Mouse (Mus musculus) kidney, adult 2 months (tissue): ENCODE data around the gene Grk6.

Source experiments
- CTCF ChIP-seq: fragments of 200-500 bp; conservative IDR thresholded peaks from 2 replicates; pipeline ENCODE4 v1.5.1; 2011; ENCODE audit warnings: low read depth, mild to moderate bottlenecking, control low read depth, low read length, moderate library complexity, mixed read lengths; ENCODE audit not compliant: insufficient read depth, insufficient read length
- POLR2A ChIP-seq: fragments of 200-500 bp; IDR thresholded peaks from one replicate; pipeline ENCODE4 v1.6.1; 2011; ENCODE audit warnings: low read depth, low read length, control low read depth

DNA sequence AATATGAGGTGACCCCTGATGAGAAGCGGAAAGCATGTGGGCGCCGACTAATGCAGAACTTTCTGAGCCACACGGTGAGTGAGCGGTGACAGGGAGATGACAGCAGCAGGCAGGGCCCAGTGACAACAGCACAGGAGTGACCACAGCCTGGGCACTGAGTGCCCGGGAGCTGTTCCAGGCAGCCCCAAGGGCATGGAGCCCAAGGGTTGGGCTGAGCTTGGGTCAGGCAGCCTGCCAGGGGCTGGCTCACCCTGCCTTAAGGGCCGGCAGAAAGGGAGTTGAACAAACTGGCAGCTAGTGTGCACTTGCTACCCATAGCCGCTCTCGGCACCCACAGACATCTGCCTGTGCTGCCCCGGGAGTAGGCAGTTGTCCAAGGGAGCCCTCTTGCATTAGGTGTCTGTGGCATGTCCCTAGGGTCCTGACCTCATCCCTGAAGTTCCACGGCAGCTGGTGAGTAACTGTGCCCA, 5.7 kb downstream of the Grk6 start:
- TF ChIP-seq POLR2A (no peak), CTCF (no peak)
